Mouse (Mus musculus): ENCODE measurements around the gene Abhd16a.

GRCm38 (mm10) chr17:35043794-35044193 is 45.3 kb upstream of the Abhd16a start:
- TF ChIP-seq POLR2A (IDR thresholded peaks at IDR 0.05; ENCODE audit: extremely low read depth, insufficient read depth, low read length) (no peak), CTCF (IDR thresholded peaks at IDR 0.05; ENCODE audit: extremely low read depth, insufficient read depth, low read length) (no peak)
